Mouse (Mus musculus) adrenal gland, adult 2 months (tissue): ENCODE data around the gene Sepsecs. TPM values are rescaled to one million over a fixed set of nuclear protein-coding genes. Genes with fewer than 3 reads are reported as not detected.

Experiments used
- DNase-seq: peaks from one replicate; pipeline ENCODE4 v3.0.0; 2021
- polyA plus RNA-seq: library from polyadenylated mRNA; depleted of rRNA; stranded (reverse); fragments of >200 nt; gene quantifications from 2 replicates; pipeline ENCODE4 v1.2.3, GENCODE M21; 2012; rRNA removed
- total RNA-seq, 2 experiments: library from RNA; stranded (reverse); gene quantifications; 2 replicates each; pipeline ENCODE4 v1.2.3; 2021

The Sepsecs gene
- total and polyA plus RNA-seq, 3 experiments = 1.5 to 15.5 (median 14.2) TPM

DNA sequence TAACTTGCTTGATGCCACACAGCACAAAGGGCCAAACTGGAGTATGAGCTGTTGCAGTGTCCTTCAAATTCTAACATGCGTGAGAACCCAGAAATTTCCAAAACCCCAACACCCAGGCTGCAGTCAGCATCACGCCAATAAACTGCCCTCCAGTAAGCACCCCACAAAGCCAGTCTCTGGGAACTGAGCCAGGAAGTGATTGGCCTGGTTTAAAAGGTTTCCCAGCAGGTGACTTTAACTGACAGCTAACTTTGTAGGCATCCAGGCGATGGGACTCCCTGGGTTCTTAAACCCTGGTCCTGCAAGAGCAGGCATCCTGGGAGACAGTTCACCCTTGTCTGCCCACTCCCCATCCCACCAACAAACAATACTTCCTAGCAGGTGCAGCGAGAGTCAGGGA, 59.2 kb downstream of the Sepsecs start:
- DNase-seq = no peak

DNA sequence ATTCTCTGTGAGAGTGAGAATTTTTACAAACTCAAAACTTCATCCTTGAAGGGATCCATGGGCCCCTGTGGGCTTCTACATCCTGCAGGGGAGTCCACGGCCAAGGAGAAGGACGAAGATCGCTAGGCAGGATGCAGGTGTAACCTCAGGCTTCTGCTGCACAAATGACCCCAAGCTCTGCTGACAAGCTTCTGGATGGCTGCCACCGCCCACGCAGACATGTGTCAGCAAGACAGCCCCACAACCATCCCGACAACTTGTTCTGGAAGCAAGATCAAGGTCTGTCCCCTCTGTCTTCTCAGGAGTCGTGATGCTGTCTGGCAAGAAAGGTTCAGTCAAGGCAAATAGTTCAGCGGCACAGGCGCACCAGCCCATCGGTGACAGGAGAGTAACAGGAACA, 59.8 kb downstream of the Sepsecs start:
- peak; percentile 49 for DNase-seq

DNA sequence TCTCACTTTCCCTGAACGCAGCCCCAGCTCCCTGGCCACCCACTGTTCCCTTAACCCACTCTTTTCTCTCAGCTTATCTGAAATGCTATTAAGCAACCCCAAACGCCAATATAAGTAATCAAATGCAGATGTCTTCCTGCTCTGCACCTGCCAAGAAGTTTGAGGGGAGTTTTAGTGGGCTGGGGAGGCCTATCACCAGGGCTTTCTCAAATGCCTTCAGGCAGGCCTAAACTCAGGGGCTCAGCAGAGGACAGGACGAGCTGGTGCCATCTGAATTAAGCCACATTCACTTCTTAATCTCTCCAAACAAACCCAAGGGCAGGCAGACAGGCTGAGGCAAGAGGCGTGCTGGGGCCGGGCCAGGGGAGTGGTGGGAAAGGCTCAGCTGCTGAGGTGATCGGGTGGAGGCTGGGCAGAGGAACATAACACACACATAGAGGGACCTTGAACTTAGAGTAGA, 64.9 kb downstream of the Sepsecs start:
- no peak for DNase-seq

DNA sequence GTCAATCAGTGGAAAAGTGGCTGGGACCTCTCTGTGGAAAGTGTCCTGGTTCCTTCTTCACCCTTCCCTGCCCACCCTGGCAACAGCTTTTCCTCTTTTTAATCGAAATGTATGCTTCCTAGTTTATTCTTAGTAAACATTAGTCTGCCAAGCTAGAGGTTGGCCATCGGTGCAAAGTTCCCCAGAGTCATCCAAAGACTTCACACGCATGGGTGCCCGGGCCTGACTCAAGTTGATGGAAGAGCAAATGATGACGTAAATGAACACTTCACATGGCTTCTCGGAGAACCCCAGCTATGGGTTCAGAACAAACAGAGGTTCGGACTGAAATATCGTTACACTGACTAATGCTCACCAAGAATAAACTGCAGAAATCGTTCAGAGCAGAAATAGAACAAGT, 78.9 kb downstream of the Sepsecs start:
- no peak for DNase-seq

Other genes with a start within 250 kb of the Sepsecs start
- 1 to 10 TPM; 4.9 to 9.6 TPM for gene Ccdc149, start 198.2 kb downstream of the Sepsecs start, total RNA-seq
- gene Ccdc149, start 198.2 kb downstream of the Sepsecs start, polyA plus RNA-seq = 1.1 and 1.2 TPM in 2 replicates
- gene Lgi2, start 103.2 kb downstream of the Sepsecs start, total RNA-seq = 1 to 10 TPM in 1 of 2 experiments, under 1 TPM in 1; 0.69 to 1.6 TPM
- 0.26 and 0.41 TPM in 2 replicates for gene Lgi2, start 103.2 kb downstream of the Sepsecs start, polyA plus RNA-seq
- 10 to 100 TPM in 1 of 2 experiments, 1 to 10 TPM in 1; 7.7 to 10.7 TPM for gene Pi4k2b, start 71.9 kb upstream of the Sepsecs start, total RNA-seq
- gene Pi4k2b, start 71.9 kb upstream of the Sepsecs start, polyA plus RNA-seq = 11.3 and 12.6 TPM in 2 replicates
- 10 to 100 TPM in 1 of 2 experiments, 1 to 10 TPM in 1; 9.6 to 12.2 TPM for gene Zcchc4, start 105.7 kb upstream of the Sepsecs start, total RNA-seq
- gene Zcchc4, start 105.7 kb upstream of the Sepsecs start, polyA plus RNA-seq = 3.3 and 4.0 TPM in 2 replicates
- 10 to 100 TPM; 48.2 to 72.9 TPM for gene Anapc4, start 164.3 kb upstream of the Sepsecs start, total RNA-seq
- 7.8 and 10.1 TPM in 2 replicates for gene Anapc4, start 164.3 kb upstream of the Sepsecs start, polyA plus RNA-seq